Mouse (Mus musculus) lung, postnatal 0 days (tissue): Measurements from ENCODE around the gene Ccdc80.

Experiments
- CTCF ChIP-seq: IDR thresholded peaks from 2 replicates; pipeline ENCODE4 v1.5.1; 2016; ENCODE audit warnings: antibody characterized with exemption, mild to moderate bottlenecking
- EP300 ChIP-seq: IDR thresholded peaks from 2 replicates; pipeline ENCODE4 v1.6.1; 2016; ENCODE audit warnings: antibody characterized with exemption, mild to moderate bottlenecking, control low read depth

DNA sequence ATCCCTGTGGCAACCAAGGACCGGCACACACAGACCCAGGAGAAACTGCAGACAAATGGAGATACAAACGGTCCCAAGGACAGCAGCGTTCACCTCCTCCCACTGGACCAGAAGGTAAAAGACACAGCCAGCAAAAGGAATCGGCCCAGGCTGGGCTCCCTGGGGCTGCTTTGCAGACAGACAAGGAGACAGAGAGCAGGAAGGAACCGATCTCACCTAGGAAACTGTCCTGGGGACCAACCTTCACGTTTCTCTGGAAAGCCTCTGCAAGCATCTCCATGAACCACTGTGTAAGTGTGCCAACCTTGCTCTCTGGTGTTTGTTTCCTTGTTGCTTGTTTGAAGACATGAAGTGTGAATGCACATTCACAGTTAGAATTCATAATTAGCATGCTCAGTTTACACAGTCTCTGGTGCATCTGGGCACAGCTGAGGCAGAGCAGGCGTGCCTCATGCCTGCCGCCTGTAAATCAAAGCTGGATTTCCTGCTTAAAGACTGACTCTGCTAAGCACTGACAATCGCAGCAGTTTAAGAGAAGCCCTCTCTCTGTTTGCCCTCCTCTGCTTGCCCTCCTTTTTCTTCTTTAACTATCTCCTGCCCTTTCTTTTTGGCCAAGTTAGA lies 1.0 kb downstream of the Ccdc80 start:
- TF ChIP-seq CTCF (no peak), EP300 (no peak)
